In the genomic region with DNA sequence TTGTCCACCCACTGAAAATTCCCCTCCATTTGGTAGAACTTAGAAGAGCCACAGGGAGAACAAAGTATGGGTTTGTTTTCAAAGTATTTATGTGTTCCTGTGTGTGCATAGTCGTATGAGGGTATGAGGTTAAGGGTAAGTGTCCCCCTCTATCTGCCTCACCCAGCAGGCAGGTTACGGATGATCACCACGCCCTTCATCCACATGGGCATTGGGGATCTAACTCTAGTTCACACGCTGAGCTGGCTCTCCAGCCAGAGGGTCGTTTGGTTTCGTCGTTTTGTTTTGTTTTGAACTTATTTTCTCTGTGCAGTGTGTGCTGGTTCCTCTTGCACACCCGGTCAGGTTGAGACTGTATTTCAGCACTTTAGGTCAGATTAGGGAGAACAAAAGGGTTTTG, we compare ENCODE assay signal across 14 mouse cellular contexts. TPM values are rescaled to one million over a fixed set of nuclear protein-coding genes. Genes with fewer than 3 reads are reported as not detected.
DNase-seq lines count a peak whose midpoint lies in the region; ATAC-seq and TF ChIP-seq lines count a peak whose summit lies in the region.
"Had no signal": no experiment of that assay in that cellular context is flagged by ENCODE, and none has a peak within 500 bp of the region (broad histone marks: within the 10 kb centered on the region; RNA-seq: fewer than 3 reads in every experiment).

No protein-coding gene starts in this region.

- peak overlapping the region; percentile 76 for H3K27ac ChIP-seq in heart, embryonic 12.5 days (ENCODE audit: poor library complexity, severe bottlenecking)
- peak overlapping the region; percentile 73 for H3K27ac ChIP-seq in macrophage
- no peak overlapping the region for H3K27ac ChIP-seq in hindbrain, postnatal 0 days
- H3K27ac ChIP-seq: hindbrain, embryonic 13.5 days; layer of hippocampus, adult 2 months; midbrain, embryonic 13.5 days had no signal

- H3K36me3 ChIP-seq in heart, embryonic 12.5 days = no peaks in the 10 kb centered on the region
- peaks cover 67% of the 10 kb centered on the region for H3K36me3 ChIP-seq in megakaryocyte, embryonic 14.5 days (replicated peaks; ENCODE audit: low read length)
- H3K36me3 ChIP-seq in macrophage (ENCODE audit: inconsistent target) = peaks cover 8% of the 10 kb centered on the region; the same call in 1 of the 2 replicates
- H3K36me3 ChIP-seq in hindbrain, postnatal 0 days (ENCODE audit: insufficient read depth, low read length) = no peaks in the 10 kb centered on the region
- H3K36me3 ChIP-seq: hindbrain, embryonic 13.5 days; midbrain, embryonic 13.5 days had no signal

- DNase-seq in heart, postnatal 36 days = no peak
- DNase-seq in right cerebral cortex, postnatal 4 days = no peak
- no peak for DNase-seq in hindbrain, postnatal 0 days (ENCODE audit: low spot score)
- DNase-seq: adrenal gland, postnatal 10 days; B cell, adult 2 months; kidney, adult 8-10 months had no signal

- no peak overlapping the region for H3K4me2 ChIP-seq in heart, embryonic 12.5 days
- no peak overlapping the region for H3K4me2 ChIP-seq in hindbrain, postnatal 0 days (ENCODE audit: low read depth, low read length)
- H3K4me2 ChIP-seq: hindbrain, embryonic 13.5 days; midbrain, embryonic 13.5 days had no signal

- intact Hi-C loops in heart, postnatal 36 days (cut with DNase I) = no loop called here

- no peaks in the 10 kb centered on the region for H3K9me3 ChIP-seq in heart, embryonic 12.5 days (replicated peaks)
- no peaks in the 10 kb centered on the region for H3K9me3 ChIP-seq in megakaryocyte, embryonic 14.5 days
- no peaks in the 10 kb centered on the region for H3K9me3 ChIP-seq in hindbrain, postnatal 0 days (ENCODE audit: low read length)
- H3K9me3 ChIP-seq: hindbrain, embryonic 13.5 days; midbrain, embryonic 13.5 days had no signal

- H3K27me3 ChIP-seq in heart, embryonic 12.5 days (replicated peaks) = no peaks in the 10 kb centered on the region
- H3K27me3 ChIP-seq in megakaryocyte, embryonic 14.5 days (replicated peaks) = no peaks in the 10 kb centered on the region
- no peaks in the 10 kb centered on the region for H3K27me3 ChIP-seq in hindbrain, postnatal 0 days (ENCODE audit: insufficient read depth, low read length)
- H3K27me3 ChIP-seq: hindbrain, embryonic 13.5 days; midbrain, embryonic 13.5 days had no signal

- no peak overlapping the region for H3K4me3 ChIP-seq in heart, embryonic 12.5 days
- H3K4me3 ChIP-seq in megakaryocyte, embryonic 14.5 days (replicated peaks) = peak overlapping the region; percentile 91
- no peak overlapping the region for H3K4me3 ChIP-seq in macrophage (ENCODE audit: inconsistent target)
- no peak overlapping the region for H3K4me3 ChIP-seq in hindbrain, postnatal 0 days (ENCODE audit: low read length)
- H3K4me3 ChIP-seq: hindbrain, embryonic 13.5 days; layer of hippocampus, adult 2 months; midbrain, embryonic 13.5 days had no signal

- H3K9ac ChIP-seq in heart, embryonic 12.5 days = no peak overlapping the region
- no peak overlapping the region for H3K9ac ChIP-seq in hindbrain, postnatal 0 days (replicated peaks; ENCODE audit: low read length)
- H3K9ac ChIP-seq: hindbrain, embryonic 13.5 days; midbrain, embryonic 13.5 days had no signal

- peaks cover 68% of the 10 kb centered on the region for H3K4me1 ChIP-seq in heart, embryonic 12.5 days (replicated peaks)
- H3K4me1 ChIP-seq in megakaryocyte, embryonic 14.5 days = peaks cover 78% of the 10 kb centered on the region
- H3K4me1 ChIP-seq in hindbrain, postnatal 0 days (ENCODE audit: insufficient read depth, low read length) = no peaks in the 10 kb centered on the region

- no peak for TF ChIP-seq CTCF in hindbrain, postnatal 0 days (IDR thresholded peaks at IDR 0.05; ENCODE audit: low read depth)

- H3K79me2 ChIP-seq in macrophage (ENCODE audit: inconsistent target) = peaks cover 100% of the 10 kb centered on the region

- ATAC-seq in heart, embryonic 12.5 days (ENCODE audit: insufficient number of reproducible peaks, low FRiP score) = no peak
- no peak for ATAC-seq in megakaryocyte, adult 5-6 weeks (ENCODE audit: poor library complexity, severe bottlenecking)
- peak; percentile 35; the same call in 1 of the 2 replicates for ATAC-seq in erythroid progenitor cell, adult 5-6 weeks (replicated peaks; ENCODE audit: low FRiP score, poor library complexity, severe bottlenecking)
- no peak for ATAC-seq in hindbrain, postnatal 0 days
- ATAC-seq: midbrain, embryonic 13.5 days had no signal

- WGBS in heart, embryonic 12.5 days = 61% methylated on average over 8 of the region's 8 CpGs
- 35% methylated on average over 8 of the region's 8 CpGs for WGBS in macrophage (ENCODE audit: missing documents)
- 80% methylated on average over 8 of the region's 8 CpGs for WGBS in hindbrain, postnatal 0 days

RNA-seq across cellular contexts. Expression of a gene that starts 17.7 kb away (rescaled TPM):
- polyA plus RNA-seq in heart, embryonic 12.5 days (2016; fragmentation: Nextera tagmentation; extraction: Ambion mirVana) = 11.6 and 13.3 TPM in 2 replicates
- total RNA-seq in heart, postnatal 36 days (2021) = 1 to 10 TPM; 7.7 to 8.2 TPM
- 75.0 and 157 TPM in 2 replicates for polyA plus RNA-seq in megakaryocyte, embryonic 14.5 days (2012; ENCODE audit: insufficient read depth, low replicate concordance)
- total RNA-seq in megakaryocyte, adult 5-6 weeks (2015) = 73.8 and 80.2 TPM in 2 replicates
- total RNA-seq in megakaryocyte, adult 5-6 weeks (2017) = 57.5 and 72.8 TPM in 2 replicates
- total RNA-seq in erythroid progenitor cell, adult 5-6 weeks (2015; ENCODE audit: low replicate concordance) = 53.7 and 55.1 TPM in 2 replicates
- 48.5 and 60.2 TPM in 2 replicates for total RNA-seq in erythroid progenitor cell, adult 5-6 weeks (2017; ENCODE audit: low replicate concordance)
- 100 to 1,000 TPM in 24 of 26 experiments, 10 to 100 TPM in 2; 88.3 to 515 (median 403) TPM for total RNA-seq in macrophage (2018; cell fraction: chromatin; rRNA removed)
- 100 to 1,000 TPM in 23 of 26 experiments, 10 to 100 TPM in 3; 69.6 to 129 (median 112) TPM for total RNA-seq in macrophage (2018; cell fraction: cytosol; rRNA removed)
- 100 to 1,000 TPM in 24 of 26 experiments, 10 to 100 TPM in 2; 72.7 to 300 (median 200) TPM for total RNA-seq in macrophage (2018; cell fraction: nucleus; rRNA removed)
- polyA plus RNA-seq in macrophage (2018) = 77.8 to 173 TPM (median 90.5 TPM) in 3 replicates
- total RNA-seq in hindbrain, postnatal 0 days (2014; rRNA removed) = 21.0 and 27.3 TPM in 2 replicates
- polyA plus RNA-seq in hindbrain, postnatal 0 days (2015; fragmentation: Nextera tagmentation; extraction: Ambion mirVana) = 50.2 and 51.9 TPM in 2 replicates

RNA-seq across cellular contexts. Expression of a gene that starts 21.7 kb away (rescaled TPM):
- 74.4 and 75.2 TPM in 2 replicates for polyA plus RNA-seq in heart, embryonic 12.5 days (2016; fragmentation: Nextera tagmentation; extraction: Ambion mirVana)
- 10 to 100 TPM; 89.7 to 97.2 TPM for total RNA-seq in heart, postnatal 36 days (2021)
- 37.1 and 38.0 TPM in 2 replicates for polyA plus RNA-seq in megakaryocyte, embryonic 14.5 days (2012; ENCODE audit: insufficient read depth, low replicate concordance)
- 18.0 and 18.8 TPM in 2 replicates for total RNA-seq in megakaryocyte, adult 5-6 weeks (2015)
- 93.5 and 102 TPM in 2 replicates for total RNA-seq in megakaryocyte, adult 5-6 weeks (2017)
- 23.5 and 31.7 TPM in 2 replicates for total RNA-seq in erythroid progenitor cell, adult 5-6 weeks (2015; ENCODE audit: low replicate concordance)
- total RNA-seq in erythroid progenitor cell, adult 5-6 weeks (2017; ENCODE audit: low replicate concordance) = 62.6 and 70.5 TPM in 2 replicates
- 100 to 1,000 TPM in 1 of 26 experiments, 10 to 100 TPM in 25; 16.4 to 115 (median 53.8) TPM for total RNA-seq in macrophage (2018; cell fraction: chromatin; rRNA removed)
- 10 to 100 TPM; 33.5 to 56.0 (median 44.2) TPM for total RNA-seq in macrophage (2018; cell fraction: cytosol; rRNA removed)
- total RNA-seq in macrophage (2018; cell fraction: nucleus; rRNA removed) = 10 to 100 TPM; 19.6 to 83.1 (median 39.0) TPM
- polyA plus RNA-seq in macrophage (2018) = 50.8 to 76.9 TPM (median 59.2 TPM) in 3 replicates
- total RNA-seq in hindbrain, postnatal 0 days (2014; rRNA removed) = 83.4 and 99.7 TPM in 2 replicates
- 65.4 and 68.1 TPM in 2 replicates for polyA plus RNA-seq in hindbrain, postnatal 0 days (2015; fragmentation: Nextera tagmentation; extraction: Ambion mirVana)
